Mouse (Mus musculus): ENCODE results near the gene Cdr2l. TPM values are rescaled to one million over a fixed set of nuclear protein-coding genes. Genes with fewer than 3 reads are reported as not detected.

Cdr2l gene
- total and polyA plus RNA-seq, 2 experiments, result 1.4 to 2.7 TPM

DNA sequence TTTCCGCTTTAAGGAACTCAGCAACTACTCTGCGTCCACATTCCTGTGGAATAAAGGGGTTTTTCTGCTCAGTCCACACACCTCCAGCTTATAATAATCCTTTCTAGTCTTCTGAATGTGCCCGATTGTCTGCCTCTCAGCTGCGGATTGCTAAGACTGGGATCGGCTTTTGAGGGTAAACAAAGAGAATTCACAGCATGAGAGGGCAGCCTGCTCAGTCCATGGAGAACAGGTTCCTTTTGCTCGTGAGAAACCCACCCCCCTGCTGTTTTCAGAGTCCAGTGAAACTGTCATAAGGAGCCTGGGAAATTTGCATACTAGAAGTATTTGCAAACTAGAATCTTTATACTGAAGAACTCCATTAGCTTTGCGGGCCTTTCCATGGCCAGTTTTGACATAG is 27.8 kb downstream of the Cdr2l start:
- H3K27ac ChIP-seq (replicated peaks; ENCODE audit: insufficient read depth, low read depth, low read length), result no peak overlapping the region
- no peaks in the 10 kb centered on the region for H3K27me3 ChIP-seq (ENCODE audit: control insufficient read depth, insufficient read depth, low read length)

GRCm38 (mm10) chr11:115419531-115420237 is 38.0 kb downstream of the Cdr2l start, which contains the start of the genes Atp5h and Kctd2:
Gene Atp5h (minus strand): TSS chr11:115419962.
Gene Kctd2 (plus strand): TSS chr11:115420128.
- H3K36me3 ChIP-seq (ENCODE audit: control insufficient read depth, insufficient read depth, low read length), result peaks cover 15% of the 10 kb centered on the region
- TF ChIP-seq CTCF (IDR thresholded peaks at IDR 0.05; ENCODE audit: low read depth, low read length), result no peak
- TF ChIP-seq POLR2A (IDR thresholded peaks at IDR 0.05; ENCODE audit: extremely low read depth, insufficient read depth, low read length), result peak; percentile 69
- H3K4me3 ChIP-seq (ENCODE audit: insufficient read depth, low read depth, low read length), result peak within 1 kb of the TSS; percentile 99
- peak; percentile 92 for DNase-seq (ENCODE audit: extremely low read depth, low read depth, low spot score)
- H3K9ac ChIP-seq (ENCODE audit: low read depth, low read length), result peak within 1 kb of the TSS; percentile 92
- peak within 1 kb of the TSS; percentile 92 for H3K27ac ChIP-seq (replicated peaks; ENCODE audit: insufficient read depth, low read depth, low read length)
- peaks cover 11% of the 10 kb centered on the region for H3K4me1 ChIP-seq (ENCODE audit: control insufficient read depth, insufficient read depth, low read length)
- WGBS, result 4% methylated on average over 51 of the region's 56 CpGs
- H3K79me2 ChIP-seq (ENCODE audit: control insufficient read depth, insufficient read depth, low read length), result peaks cover 6% of the 10 kb centered on the region; the same call in 1 of the 2 replicates
- H3K27me3 ChIP-seq (ENCODE audit: control insufficient read depth, insufficient read depth, low read length), result no peaks in the 10 kb centered on the region

More for the DNA sequence above, 27.8 kb downstream of the Cdr2l start:
- TF ChIP-seq POLR2A (IDR thresholded peaks at IDR 0.05; ENCODE audit: extremely low read depth, insufficient read depth, low read length) (no peak), CTCF (IDR thresholded peaks at IDR 0.05; ENCODE audit: low read depth, low read length) (no peak)
- H3K79me2 ChIP-seq (ENCODE audit: control insufficient read depth, insufficient read depth, low read length), result no peaks in the 10 kb centered on the region; the same call in 1 of the 2 replicates
- H3K4me1 ChIP-seq (ENCODE audit: control insufficient read depth, insufficient read depth, low read length), result peaks cover 11% of the 10 kb centered on the region; the same call in 1 of the 2 replicates
- H3K4me3 ChIP-seq (ENCODE audit: insufficient read depth, low read depth, low read length), result no peak overlapping the region
- DNase-seq (ENCODE audit: extremely low read depth, low read depth, low spot score), result no peak
- no peaks in the 10 kb centered on the region for H3K36me3 ChIP-seq (ENCODE audit: control insufficient read depth, insufficient read depth, low read length)
- H3K9ac ChIP-seq (ENCODE audit: low read depth, low read length), result no peak overlapping the region
- 93% methylated on average over 7 of the region's 7 CpGs for WGBS

DNA sequence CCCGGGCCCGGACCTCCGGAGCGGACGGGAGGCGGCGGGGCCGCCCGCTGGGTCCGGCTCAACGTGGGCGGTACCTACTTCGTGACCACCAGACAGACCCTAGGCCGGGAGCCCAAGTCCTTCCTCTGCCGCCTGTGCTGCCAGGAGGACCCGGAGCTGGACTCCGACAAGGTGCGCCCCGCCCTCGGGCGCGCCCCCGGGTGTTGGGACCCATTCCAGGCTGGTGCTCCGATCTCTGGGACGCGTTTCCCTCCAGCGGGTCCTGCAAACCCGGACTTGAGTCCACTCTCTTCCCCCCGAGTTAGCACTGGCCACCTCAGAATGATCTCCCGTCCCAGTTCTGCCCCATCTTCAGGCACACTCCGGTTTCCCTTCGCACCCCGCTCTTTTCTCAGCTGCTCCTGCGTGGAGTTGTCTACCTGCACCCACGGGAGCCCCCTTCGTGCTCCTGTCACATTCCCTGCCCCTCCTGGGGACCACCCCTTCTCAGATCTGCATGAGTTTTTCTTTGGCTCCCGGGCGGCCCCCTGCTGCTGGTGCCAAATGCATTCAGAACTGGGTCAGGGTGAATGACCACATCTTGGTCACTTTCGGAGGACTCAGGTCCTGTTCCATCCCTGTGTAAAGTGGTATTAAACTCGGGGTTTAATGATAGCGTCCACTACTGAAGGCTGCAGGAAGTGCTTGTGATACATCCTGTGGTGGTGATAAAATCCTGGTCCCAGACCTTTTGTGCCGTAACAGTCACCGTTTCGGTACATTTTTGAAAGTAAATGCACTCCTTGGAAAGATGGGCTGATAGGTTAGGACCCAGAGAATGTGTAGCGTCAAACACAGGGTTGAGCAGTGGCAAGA is 38.8 kb downstream of the Cdr2l start:
- DNase-seq (ENCODE audit: extremely low read depth, low read depth, low spot score), result peak; percentile 40
- Histone ChIP-seq H3K27ac (replicated peaks; ENCODE audit: insufficient read depth, low read depth, low read length) (peak overlapping the region; percentile 70), H3K79me2 (ENCODE audit: control insufficient read depth, insufficient read depth, low read length) (peaks cover 6% of the 10 kb centered on the region; the same call in 1 of the 2 replicates), H3K4me1 (ENCODE audit: control insufficient read depth, insufficient read depth, low read length) (peaks cover 11% of the 10 kb centered on the region), H3K36me3 (ENCODE audit: control insufficient read depth, insufficient read depth, low read length) (peaks cover 9% of the 10 kb centered on the region; the same call in 1 of the 2 replicates), H3K4me3 (ENCODE audit: insufficient read depth, low read depth, low read length) (peak overlapping the region; percentile 91), H3K9ac (ENCODE audit: low read depth, low read length) (peak overlapping the region; percentile 92), H3K27me3 (ENCODE audit: control insufficient read depth, insufficient read depth, low read length) (no peaks in the 10 kb centered on the region)
- TF ChIP-seq CTCF (IDR thresholded peaks at IDR 0.05; ENCODE audit: low read depth, low read length) (no peak), POLR2A (IDR thresholded peaks at IDR 0.05; ENCODE audit: extremely low read depth, insufficient read depth, low read length) (no peak)
- under 1% methylated on average over 45 of the region's 45 CpGs for WGBS

- Histone ChIP-seq H3K9ac (ENCODE audit: low read depth, low read length) (no peak overlapping the region), H3K36me3 (ENCODE audit: control insufficient read depth, insufficient read depth, low read length) (peaks cover 11% of the 10 kb centered on the region; the same call in 1 of the 2 replicates), H3K4me3 (ENCODE audit: insufficient read depth, low read depth, low read length) (no peak overlapping the region), H3K27ac (replicated peaks; ENCODE audit: insufficient read depth, low read depth, low read length) (no peak overlapping the region), H3K27me3 (ENCODE audit: control insufficient read depth, insufficient read depth, low read length) (no peaks in the 10 kb centered on the region), H3K79me2 (ENCODE audit: control insufficient read depth, insufficient read depth, low read length) (peaks cover 6% of the 10 kb centered on the region; the same call in 1 of the 2 replicates), H3K4me1 (ENCODE audit: control insufficient read depth, insufficient read depth, low read length) (peaks cover 11% of the 10 kb centered on the region)
- no peak for DNase-seq (ENCODE audit: extremely low read depth, low read depth, low spot score)
- WGBS, result 0% methylated on average over 1 of the region's 1 CpGs
- TF ChIP-seq CTCF (IDR thresholded peaks at IDR 0.05; ENCODE audit: low read depth, low read length) (no peak), POLR2A (IDR thresholded peaks at IDR 0.05; ENCODE audit: extremely low read depth, insufficient read depth, low read length) (no peak)
Observed at GRCm38 (mm10) chr11:115421328-115421727, 39.6 kb downstream of the Cdr2l start.

GRCm38 (mm10) chr11:115421972-115422371 is 40.3 kb downstream of the Cdr2l start:
- H3K4me1 ChIP-seq (ENCODE audit: control insufficient read depth, insufficient read depth, low read length), result peaks cover 11% of the 10 kb centered on the region
- H3K79me2 ChIP-seq (ENCODE audit: control insufficient read depth, insufficient read depth, low read length), result peaks cover 6% of the 10 kb centered on the region; the same call in 1 of the 2 replicates
- DNase-seq (ENCODE audit: extremely low read depth, low read depth, low spot score), result no peak
- no peak for TF ChIP-seq CTCF (IDR thresholded peaks at IDR 0.05; ENCODE audit: low read depth, low read length)
- H3K27me3 ChIP-seq (ENCODE audit: control insufficient read depth, insufficient read depth, low read length), result no peaks in the 10 kb centered on the region
- no peak overlapping the region for H3K4me3 ChIP-seq (ENCODE audit: insufficient read depth, low read depth, low read length)
- H3K36me3 ChIP-seq (ENCODE audit: control insufficient read depth, insufficient read depth, low read length), result peaks cover 9% of the 10 kb centered on the region; the same call in 1 of the 2 replicates
- 88% methylated on average over 16 of the region's 16 CpGs for WGBS
- no peak overlapping the region for H3K9ac ChIP-seq (ENCODE audit: low read depth, low read length)
- H3K27ac ChIP-seq (replicated peaks; ENCODE audit: insufficient read depth, low read depth, low read length), result no peak overlapping the region
